Mouse (Mus musculus) limb, embryonic 15.5 days (tissue): Measurements from ENCODE around the gene Mief2. TPM values are rescaled to one million over a fixed set of nuclear protein-coding genes. Genes with fewer than 3 reads are reported as not detected.

Experiments used
- ATAC-seq: fragments of 200-750 bp; cut with Nextera tagmentation; 2 replicates; pipeline ENCODE4 v1.8.0; 2017; ENCODE audit warnings: low read depth, moderate TSS enrichment; ENCODE audit not compliant: insufficient number of reproducible peaks, low FRiP score, low TSS enrichment
- H3K27ac ChIP-seq: fragments of 300-500 bp; sonication (generic); 2 replicates; pipeline ENCODE4 v1.5.1; 2015; ENCODE audit warnings: moderate library complexity, mild to moderate bottlenecking, inconsistent platforms
- H3K27me3 ChIP-seq: fragments of 300-500 bp; sonication (generic); 2 replicates; pipeline ENCODE4 v1.6.1; 2015; ENCODE audit warnings: inconsistent platforms
- H3K36me3 ChIP-seq: fragments of 300-500 bp; sonication (generic); 2 replicates; pipeline ENCODE4 v1.6.1; 2015; ENCODE audit warnings: inconsistent platforms
- H3K4me1 ChIP-seq: fragments of 300-500 bp; sonication (generic); 2 replicates; pipeline ENCODE4 v1.6.1; 2015; ENCODE audit warnings: inconsistent platforms
- H3K4me2 ChIP-seq: fragments of 300-500 bp; sonication (generic); 2 replicates; pipeline ENCODE4 v1.6.1; 2015; ENCODE audit warnings: mild to moderate bottlenecking, inconsistent platforms
- H3K4me3 ChIP-seq: fragments of 300-500 bp; sonication (generic); 2 replicates; pipeline ENCODE4 v1.5.1; 2015; ENCODE audit warnings: mild to moderate bottlenecking, inconsistent platforms
- H3K9ac ChIP-seq: fragments of 300-500 bp; sonication (generic); 2 replicates; pipeline ENCODE4 v1.6.1; 2015; ENCODE audit warnings: inconsistent platforms
- H3K9me3 ChIP-seq: fragments of 300-500 bp; sonication (generic); 2 replicates; pipeline ENCODE4 v1.6.1; 2016; ENCODE audit warnings: inconsistent platforms
- WGBS: fragments of 180-500 bp; shearing (Covaris S2); methylation state at CpG from one replicate; pipeline ENCODE4 v1.1.7; 2015; 5-methylcytosine and 5-hydroxymethylcytosine counted together
- polyA plus RNA-seq: library from polyadenylated mRNA; unstranded; fragments of >200 nt; fragmentation: Nextera tagmentation; extraction: Ambion mirVana; gene quantifications from 2 replicates; pipeline ENCODE4 v1.2.1, GENCODE M21; 2015

Gene Mief2
- polyA plus RNA-seq, 1 experiment from 2014 or later = 15.1 TPM

GRCm38 (mm10) chr11:60769322-60769721, 41.1 kb downstream of the Mief2 start:
- H3K36me3 ChIP-seq = no peaks in the 10 kb centered on the region; the same call in 1 of the 2 replicates
- H3K4me3 ChIP-seq = no peak overlapping the region
- H3K9ac ChIP-seq = no peak overlapping the region
- no peaks in the 10 kb centered on the region for H3K27me3 ChIP-seq
- H3K27ac ChIP-seq = no peak overlapping the region
- no peaks in the 10 kb centered on the region for H3K9me3 ChIP-seq
- H3K4me2 ChIP-seq = no peak overlapping the region
- H3K4me1 ChIP-seq = no peaks in the 10 kb centered on the region
- ATAC-seq = no peak
- WGBS = 84% methylated on average over 2 of the region's 2 CpGs

GRCm38 (mm10) chr11:60770776-60771175, 42.6 kb downstream of the Mief2 start:
- Histone ChIP-seq H3K9me3 (no peaks in the 10 kb centered on the region), H3K36me3 (no peaks in the 10 kb centered on the region), H3K9ac (no peak overlapping the region), H3K4me1 (peaks cover 10% of the 10 kb centered on the region), H3K27me3 (no peaks in the 10 kb centered on the region), H3K27ac (no peak overlapping the region), H3K4me3 (no peak overlapping the region), H3K4me2 (no peak overlapping the region)
- no peak for ATAC-seq
- WGBS = 81% methylated on average over 3 of the region's 3 CpGs

GRCm38 (mm10) chr11:60772161-60772560, 44.0 kb downstream of the Mief2 start:
- no peaks in the 10 kb centered on the region for H3K9me3 ChIP-seq
- H3K27ac ChIP-seq = no peak overlapping the region
- peaks cover 17% of the 10 kb centered on the region for H3K4me1 ChIP-seq
- H3K27me3 ChIP-seq = no peaks in the 10 kb centered on the region
- no peak overlapping the region for H3K4me3 ChIP-seq
- no peak for ATAC-seq
- WGBS = 80% methylated on average over 4 of the region's 4 CpGs
- no peak overlapping the region for H3K9ac ChIP-seq
- H3K36me3 ChIP-seq = no peaks in the 10 kb centered on the region
- no peak overlapping the region for H3K4me2 ChIP-seq

- no peaks in the 10 kb centered on the region for H3K9me3 ChIP-seq
- H3K9ac ChIP-seq = no peak overlapping the region
- 84% methylated on average over 3 of the region's 3 CpGs for WGBS
- no peak overlapping the region for H3K4me2 ChIP-seq
- peaks cover 32% of the 10 kb centered on the region for H3K4me1 ChIP-seq
- no peak overlapping the region for H3K27ac ChIP-seq
- peaks cover 7% of the 10 kb centered on the region for H3K36me3 ChIP-seq
- no peak for ATAC-seq
- H3K27me3 ChIP-seq = no peaks in the 10 kb centered on the region
- no peak overlapping the region for H3K4me3 ChIP-seq
These were observed 46.0 kb downstream of the Mief2 start for GRCm38 (mm10) chr11:60774158-60774689.

- Histone ChIP-seq H3K4me3 (peak overlapping the region; percentile 92; the same call in 1 of the 2 replicates), H3K4me2 (no peak overlapping the region; the same call in 1 of the 2 replicates), H3K9ac (no peak overlapping the region), H3K9me3 (no peaks in the 10 kb centered on the region), H3K27me3 (no peaks in the 10 kb centered on the region), H3K27ac (no peak overlapping the region), H3K4me1 (peaks cover 38% of the 10 kb centered on the region), H3K36me3 (peaks cover 12% of the 10 kb centered on the region)
- ATAC-seq = no peak
- whole genome bisulfite sequencing = 83% methylated on average over 1 of the region's 1 CpGs
These were observed 46.6 kb downstream of the Mief2 start for GRCm38 (mm10) chr11:60774841-60775240.

GRCm38 (mm10) chr11:60775578-60775977, 47.4 kb downstream of the Mief2 start:
- peak overlapping the region; percentile 78; the same call in 1 of the 2 replicates for H3K9ac ChIP-seq
- WGBS = 52% methylated on average over 6 of the region's 6 CpGs
- no peak for ATAC-seq

GRCm38 (mm10) chr11:60776107-60776828, 48.1 kb downstream of the Mief2 start:
- ATAC-seq = no peak
- no peaks in the 10 kb centered on the region for H3K9me3 ChIP-seq
- H3K4me1 ChIP-seq = peaks cover 53% of the 10 kb centered on the region
- H3K4me2 ChIP-seq = peak overlapping the region; percentile 73
- WGBS = 4% methylated on average over 17 of the region's 17 CpGs
- peak overlapping the region; percentile 90 for H3K27ac ChIP-seq
- H3K27me3 ChIP-seq = no peaks in the 10 kb centered on the region
- peak overlapping the region; percentile 92 for H3K4me3 ChIP-seq
- H3K9ac ChIP-seq = peak overlapping the region; percentile 78
- peaks cover 22% of the 10 kb centered on the region for H3K36me3 ChIP-seq

More at GRCm38 (mm10) chr11:60775578-60775977, 47.4 kb downstream of the Mief2 start:
- Histone ChIP-seq H3K4me3 (peak overlapping the region; percentile 92), H3K9me3 (no peaks in the 10 kb centered on the region), H3K4me1 (peaks cover 46% of the 10 kb centered on the region), H3K36me3 (peaks cover 19% of the 10 kb centered on the region), H3K27ac (no peak overlapping the region), H3K27me3 (no peaks in the 10 kb centered on the region), H3K4me2 (peak overlapping the region; percentile 73)

GRCm38 (mm10) chr11:60776829-60777740, 48.9 kb downstream of the Mief2 start, which contains the start of the genes Top3a and Smcr8:
Gene Top3a, minus strand, starts transcription at chr11:60777365.
Gene Smcr8, plus strand, starts transcription at chr11:60777524.
- no peaks in the 10 kb centered on the region for H3K9me3 ChIP-seq
- no peaks in the 10 kb centered on the region for H3K27me3 ChIP-seq
- H3K4me1 ChIP-seq = peaks cover 61% of the 10 kb centered on the region
- peak within 1 kb of the TSS; percentile 92 for H3K4me3 ChIP-seq
- WGBS = under 1% methylated on average over 62 of the region's 62 CpGs
- H3K36me3 ChIP-seq = peaks cover 22% of the 10 kb centered on the region
- H3K9ac ChIP-seq = peak within 1 kb of the TSS; percentile 78
- H3K4me2 ChIP-seq = peak within 1 kb of the TSS; percentile 73
- peak; percentile 94 for ATAC-seq
- peak within 1 kb of the TSS; percentile 90 for H3K27ac ChIP-seq

- H3K36me3 ChIP-seq = peaks cover 22% of the 10 kb centered on the region
- 25% methylated on average over 16 of the region's 16 CpGs for WGBS
- no peak for ATAC-seq
- peak overlapping the region; percentile 78 for H3K9ac ChIP-seq
- H3K9me3 ChIP-seq = no peaks in the 10 kb centered on the region
- H3K27me3 ChIP-seq = no peaks in the 10 kb centered on the region
- peaks cover 67% of the 10 kb centered on the region for H3K4me1 ChIP-seq
- peak overlapping the region; percentile 90 for H3K27ac ChIP-seq
- H3K4me3 ChIP-seq = peak overlapping the region; percentile 92
- H3K4me2 ChIP-seq = peak overlapping the region; percentile 73
These were observed 49.7 kb downstream of the Mief2 start for GRCm38 (mm10) chr11:60777801-60778370.

GRCm38 (mm10) chr11:60779673-60780189, 51.5 kb downstream of the Mief2 start:
- H3K27ac ChIP-seq = no peak overlapping the region
- H3K9ac ChIP-seq = no peak overlapping the region
- H3K4me1 ChIP-seq = peaks cover 67% of the 10 kb centered on the region
- no peak for ATAC-seq
- 0 out of 2 replicates have a peak overlapping the region, but pooled peaks have one; percentile 16 for H3K4me3 ChIP-seq
- H3K9me3 ChIP-seq = no peaks in the 10 kb centered on the region
- H3K4me2 ChIP-seq = peak overlapping the region; percentile 37
- H3K36me3 ChIP-seq = peaks cover 33% of the 10 kb centered on the region
- WGBS = 85% methylated on average over 10 of the region's 10 CpGs
- no peaks in the 10 kb centered on the region for H3K27me3 ChIP-seq
